Mouse (Mus musculus) mouse embryonic stem cell (cell line): Measurements from ENCODE around the gene Fbxo24.

ENCODE experiments used
- in situ Hi-C, 2 experiments: fragments of 300-500 bp; cut with MboI; formaldehyde crosslinking; loops; 1 replicate in 1 of 2; 3 replicates in 1 of 2; pipeline ENCODE4 v1.14.3; 2019 to 2020; ENCODE audit warnings: low sequenced_read_pairs in 2 of 2, low pct_unique_long_range_greater_than_20kb in 1 of 2, mixed read lengths in 1 of 2; ENCODE audit not compliant: unreplicated experiment in 1 of 2

The Fbxo24 gene

GRCm38 (mm10) chr5:137574470-137574901 is 54.3 kb downstream of the Fbxo24 start:
- in situ Hi-C loops = no loop called here

- in situ Hi-C loops = no loop called here
These were observed 57.9 kb downstream of the Fbxo24 start for GRCm38 (mm10) chr5:137570691-137571586.

GRCm38 (mm10) chr5:137570181-137570580 is 58.6 kb downstream of the Fbxo24 start:
- in situ Hi-C loops = no loop called here

- in situ Hi-C loops = no loop called here
These were observed 59.1 kb downstream of the Fbxo24 start, which contains the start of gene Tfr2 for GRCm38 (mm10) chr5:137569665-137570064. Gene Tfr2, plus strand, starts transcription at chr5:137569840.

- in situ Hi-C loops = no loop called here
These were observed 59.8 kb downstream of the Fbxo24 start for GRCm38 (mm10) chr5:137569031-137569430.

- in situ Hi-C loops = no loop called here
These were observed 60.5 kb downstream of the Fbxo24 start for GRCm38 (mm10) chr5:137568223-137568798.

GRCm38 (mm10) chr5:137566416-137566815 is 62.4 kb downstream of the Fbxo24 start:
- in situ Hi-C loops = no loop called here

- in situ Hi-C loops = no loop called here
These were observed 63.1 kb downstream of the Fbxo24 start for GRCm38 (mm10) chr5:137565744-137566143.

- in situ Hi-C loops = no loop called here
These were observed 65.8 kb downstream of the Fbxo24 start for GRCm38 (mm10) chr5:137562965-137563364.
